Mouse (Mus musculus) heart, embryonic 14.5 days (tissue): ENCODE data around the gene Tinf2. TPM values are rescaled to one million over a fixed set of nuclear protein-coding genes. Genes with fewer than 3 reads are reported as not detected.

Source experiments
- ATAC-seq: fragments of 200-750 bp; cut with Nextera tagmentation; 2 replicates; pipeline ENCODE4 v1.8.0; 2017; ENCODE audit warnings: low read depth, moderate TSS enrichment; ENCODE audit not compliant: insufficient number of reproducible peaks, insufficient read depth, low FRiP score
- H3K27ac ChIP-seq, 2 experiments: fragments of 200-500 bp in 1 of 2; fragments of 300-500 bp in 1 of 2; sonication (generic) in 1 of 2; replicated peaks in 1 of 2; 2 replicates each; pipeline ENCODE4 v1.5.1; 2012 to 2014; ENCODE audit warnings: low read depth in 2 of 2, low read length in 2 of 2, control low read depth in 1 of 2, mild to moderate bottlenecking in 1 of 2, mixed read lengths in 1 of 2; ENCODE audit not compliant: control insufficient read depth in 1 of 2, insufficient read depth in 1 of 2
- H3K27me3 ChIP-seq: fragments of 300-500 bp; sonication (generic); 2 replicates; pipeline ENCODE4 v1.6.1; 2014; ENCODE audit warnings: mild to moderate bottlenecking, low read length, control low read depth; ENCODE audit not compliant: control insufficient read depth, insufficient read depth
- H3K36me3 ChIP-seq: fragments of 300-500 bp; sonication (generic); 2 replicates; pipeline ENCODE4 v1.6.1; 2014; ENCODE audit warnings: mild to moderate bottlenecking, control low read depth, low read length, mixed read lengths; ENCODE audit not compliant: control insufficient read depth, insufficient read depth
- H3K4me1 ChIP-seq, 2 experiments: fragments of 200-500 bp in 1 of 2; fragments of 300-500 bp in 1 of 2; sonication (generic) in 1 of 2; 2 replicates each; pipeline ENCODE4 v1.6.1; 2012 to 2014; ENCODE audit warnings: low read length in 2 of 2, control low read depth in 1 of 2, mixed read lengths in 1 of 2; ENCODE audit not compliant: control insufficient read depth in 2 of 2, insufficient read depth in 2 of 2
- H3K4me2 ChIP-seq: fragments of 300-500 bp; sonication (generic); 2 replicates; pipeline ENCODE4 v1.6.1; 2014; ENCODE audit warnings: mild to moderate bottlenecking, low read length
- H3K4me3 ChIP-seq, 2 experiments: fragments of 200-500 bp in 1 of 2; fragments of 300-500 bp in 1 of 2; sonication (generic) in 1 of 2; 2 replicates each; pipeline ENCODE4 v1.5.1; 2012 to 2014; ENCODE audit warnings: low read length in 2 of 2, mild to moderate bottlenecking in 2 of 2, control low read depth in 1 of 2, low read depth in 1 of 2, moderate library complexity in 1 of 2; ENCODE audit not compliant: control insufficient read depth in 1 of 2, insufficient read depth in 1 of 2
- H3K9ac ChIP-seq: fragments of 300-500 bp; sonication (generic); 2 replicates; pipeline ENCODE4 v1.6.1; 2014; ENCODE audit warnings: mild to moderate bottlenecking, low read length
- H3K9me3 ChIP-seq: fragments of 300-500 bp; sonication (generic); 2 replicates; pipeline ENCODE4 v1.6.1; 2016; ENCODE audit warnings: low read length, control low read depth; ENCODE audit not compliant: control insufficient read depth
- WGBS: fragments of 180-500 bp; shearing (Covaris S2); extraction: QIAGEN DNeasy Blood & Tissue Kit; methylation state at CpG from one replicate; pipeline ENCODE4 v1.1.7; 2014; 5-methylcytosine and 5-hydroxymethylcytosine counted together
- polyA plus RNA-seq: library from polyadenylated mRNA; unstranded; fragments of >200 nt; fragmentation: Nextera tagmentation; extraction: Ambion mirVana; gene quantifications from 2 replicates; pipeline ENCODE4 v1.2.1, GENCODE M21; 2014

Tinf2 gene
- polyA plus RNA-seq, 1 experiment from 2014 or later = 28.7 TPM

DNA sequence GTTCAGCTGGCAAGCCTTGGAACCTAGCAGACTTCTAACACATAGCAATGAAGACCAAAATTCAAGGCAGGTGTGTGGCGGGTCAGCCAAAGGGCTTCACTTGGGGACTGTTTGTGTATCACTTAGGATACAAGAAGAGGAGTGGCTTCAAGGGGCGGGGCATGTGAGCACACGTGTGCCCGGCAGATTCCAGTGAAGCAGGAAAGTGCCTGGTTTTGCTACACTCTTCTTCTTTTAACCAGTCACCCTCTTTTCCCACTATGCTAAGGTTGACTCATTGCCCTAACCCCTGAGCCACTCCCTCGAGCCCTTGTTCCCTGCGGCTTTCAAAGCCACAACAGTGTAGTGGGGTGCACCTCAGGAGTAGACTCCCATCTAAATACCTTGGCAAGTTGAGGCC lies 33.3 kb upstream of the Tinf2 start:
- no peak for ATAC-seq
- Histone ChIP-seq H3K4me1 (peaks cover 5 to 11% of the 10 kb centered on the region in 2 experiments; a peak in 2 of 4 replicates), H3K9me3 (no peaks in the 10 kb centered on the region), H3K27me3 (peaks cover 23% of the 10 kb centered on the region; the same call in 1 of the 2 replicates), H3K4me2 (no peak overlapping the region), H3K36me3 (peaks cover 34% of the 10 kb centered on the region), H3K9ac (no peak overlapping the region), H3K4me3 (no peak overlapping the region), H3K27ac (no peak overlapping the region)
- 37% methylated on average over 6 of the region's 6 CpGs for WGBS

DNA sequence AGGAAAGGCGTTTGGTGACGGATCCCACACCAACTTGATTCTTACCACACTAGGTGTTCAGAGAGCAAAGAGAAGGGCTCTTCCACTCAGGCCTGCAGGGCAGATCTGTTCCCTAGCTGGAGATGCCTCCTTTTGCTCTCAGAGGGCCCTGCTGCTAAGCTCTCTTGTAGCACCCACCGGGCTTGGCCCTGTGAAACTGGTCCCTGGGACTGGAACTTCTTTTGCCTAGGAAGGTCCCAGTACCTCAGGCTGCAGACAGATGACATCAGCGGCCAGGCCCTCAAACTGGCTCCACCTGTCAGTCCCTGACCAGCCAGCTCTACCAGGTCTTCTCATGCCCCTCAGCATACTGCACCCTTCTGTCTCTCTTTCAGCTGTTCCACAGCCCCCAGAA lies 32.1 kb upstream of the Tinf2 start, which contains the start of gene Tgm1:
Gene Tgm1, minus strand, starts transcription at position 198 of the 394 bp plus-strand sequence.
- no peak for ATAC-seq
- H3K27me3 ChIP-seq = peaks cover 23% of the 10 kb centered on the region; the same call in 1 of the 2 replicates

DNA sequence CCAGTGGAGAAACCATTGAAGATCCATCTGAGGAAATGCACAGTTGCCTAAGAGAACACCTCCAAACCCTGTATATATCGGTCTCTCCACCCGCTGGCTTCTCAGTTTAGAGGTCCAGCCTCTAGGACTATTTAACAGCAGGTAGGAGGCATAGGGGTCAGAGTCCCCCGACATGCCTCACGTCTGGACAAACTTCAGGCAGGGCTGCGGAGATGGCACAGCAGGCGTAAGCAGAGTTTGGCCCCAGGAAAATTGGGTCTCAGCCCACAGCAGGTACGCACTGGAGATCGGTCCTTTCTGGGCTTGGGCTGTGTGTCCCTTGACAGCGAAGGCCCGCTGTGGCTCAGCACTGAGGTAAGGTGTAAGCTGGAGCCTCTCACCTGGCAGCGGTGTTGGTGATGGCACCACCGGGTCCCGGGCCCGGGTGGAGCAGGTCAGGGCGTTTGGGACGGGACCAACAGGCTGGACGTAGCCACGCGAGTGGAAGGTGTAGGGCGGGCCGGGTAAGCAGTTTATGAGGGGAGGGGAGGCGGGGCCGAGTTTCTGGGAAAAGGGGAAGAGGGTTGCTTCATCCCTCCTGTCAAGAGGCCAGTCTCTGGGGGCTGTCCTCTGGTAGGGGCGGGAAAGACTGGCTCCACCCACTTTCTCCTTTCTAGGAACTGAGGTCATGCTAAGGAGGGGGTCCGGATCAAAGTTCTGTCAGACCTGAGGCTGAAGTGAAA lies 31.5 kb upstream of the Tinf2 start:
- Histone ChIP-seq H3K27ac (no peak overlapping the region), H3K4me3 (peak overlapping the region; percentile 12 to 26; a peak in 2 of 4 replicates), H3K9ac (no peak overlapping the region; the same call in 1 of the 2 replicates), H3K36me3 (peaks cover 17% of the 10 kb centered on the region), H3K9me3 (no peaks in the 10 kb centered on the region), H3K4me2 (peak overlapping the region; percentile 58), H3K27me3 (peaks cover 23% of the 10 kb centered on the region; the same call in 1 of the 2 replicates), H3K4me1 (peaks cover 5 to 11% of the 10 kb centered on the region in 2 experiments; a peak in 2 of 4 replicates)
- ATAC-seq = no peak
- WGBS = 13% methylated on average over 25 of the region's 25 CpGs

More for the DNA sequence above, 32.1 kb upstream of the Tinf2 start, which contains the start of gene Tgm1:
- no peak within 1 kb of the TSS; the same call in 1 of the 2 replicates for H3K9ac ChIP-seq
- no peak within 1 kb of the TSS for H3K27ac ChIP-seq
- H3K36me3 ChIP-seq = peaks cover 22% of the 10 kb centered on the region
- H3K4me3 ChIP-seq = peak within 1 kb of the TSS; percentile 12 to 26; a peak in 2 of 4 replicates
- H3K9me3 ChIP-seq = no peaks in the 10 kb centered on the region
- 22% methylated on average over 4 of the region's 4 CpGs for WGBS
- H3K4me1 ChIP-seq = peaks cover 5 to 11% of the 10 kb centered on the region in 2 experiments; a peak in 2 of 4 replicates
- peak within 1 kb of the TSS; percentile 58 for H3K4me2 ChIP-seq

DNA sequence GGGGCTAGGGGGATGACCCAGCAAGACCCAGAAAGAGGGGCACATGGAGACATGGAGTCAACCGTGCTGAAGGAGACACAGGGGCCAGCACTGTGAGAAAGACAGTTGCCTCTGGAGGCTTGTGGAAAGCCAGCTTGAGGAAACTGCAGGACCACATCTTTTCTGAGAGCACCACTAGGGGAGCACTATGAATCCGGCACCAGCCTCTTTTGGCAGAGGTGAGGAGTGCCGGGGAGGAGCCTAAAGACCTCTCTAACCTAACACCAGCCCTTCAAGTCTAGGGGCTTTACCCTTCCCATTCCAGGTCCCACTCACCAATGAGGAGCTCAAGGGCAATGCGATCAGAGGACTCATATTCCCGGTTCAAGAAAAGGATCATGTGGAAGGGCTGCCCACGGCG lies 30.2 kb upstream of the Tinf2 start:
- no peaks in the 10 kb centered on the region for H3K9me3 ChIP-seq
- no peak overlapping the region for H3K4me3 ChIP-seq
- H3K4me2 ChIP-seq = no peak overlapping the region
- peaks cover 5% of the 10 kb centered on the region for H3K36me3 ChIP-seq
- peaks cover 5 to 11% of the 10 kb centered on the region in 2 experiments; a peak in 2 of 4 replicates for H3K4me1 ChIP-seq
- ATAC-seq = no peak
- peaks cover 23% of the 10 kb centered on the region; the same call in 1 of the 2 replicates for H3K27me3 ChIP-seq
- WGBS = 71% methylated on average over 7 of the region's 7 CpGs
- H3K9ac ChIP-seq = no peak overlapping the region
- H3K27ac ChIP-seq = no peak overlapping the region

DNA sequence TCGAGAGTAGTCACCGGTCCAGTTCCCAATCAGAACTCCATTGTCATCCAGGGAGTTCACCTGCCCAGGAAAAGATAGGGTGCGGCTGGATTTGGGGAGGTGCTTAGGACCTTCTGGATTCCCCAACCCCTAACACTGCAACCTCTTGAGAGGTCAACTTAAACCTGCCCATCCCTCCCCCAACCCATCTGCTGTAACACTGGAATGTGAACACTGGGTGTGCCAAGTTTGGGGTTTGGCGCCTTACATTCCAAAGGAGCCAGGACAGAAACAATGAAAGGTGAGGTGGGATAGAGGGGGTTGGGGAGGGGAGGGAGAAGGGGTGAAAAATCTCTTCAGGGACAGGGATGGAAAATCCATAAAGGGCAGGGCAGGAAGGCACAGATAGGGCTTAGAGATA lies 27.9 kb upstream of the Tinf2 start:
- no peak overlapping the region for H3K27ac ChIP-seq

DNA sequence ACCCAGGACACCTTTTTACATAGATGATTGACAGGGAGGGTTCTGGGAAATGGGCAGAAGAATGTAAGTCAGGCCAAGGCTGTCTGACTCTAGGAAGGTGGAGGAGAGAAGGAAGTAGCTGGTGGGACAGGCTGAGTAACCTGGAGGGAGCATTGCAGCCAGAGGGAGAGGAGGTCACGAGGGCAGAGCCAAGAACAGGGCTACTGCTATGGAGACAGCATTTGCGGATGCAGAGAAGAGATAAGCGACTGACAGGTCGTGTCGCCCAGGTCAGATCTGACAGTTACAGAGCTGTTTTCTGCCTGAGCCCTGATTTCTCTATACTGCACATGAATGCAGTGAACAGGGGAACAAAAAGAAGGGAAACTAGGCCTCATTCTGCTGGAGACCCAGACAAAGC lies 25.8 kb upstream of the Tinf2 start:
- no peaks in the 10 kb centered on the region for H3K9me3 ChIP-seq
- H3K4me2 ChIP-seq = no peak overlapping the region
- no peak overlapping the region for H3K4me3 ChIP-seq
- no peaks in the 10 kb centered on the region; a peak in 1 of 4 replicates for H3K4me1 ChIP-seq
- H3K36me3 ChIP-seq = no peaks in the 10 kb centered on the region
- 55% methylated on average over 5 of the region's 5 CpGs for WGBS
- no peak for ATAC-seq
- H3K27me3 ChIP-seq = peaks cover 11% of the 10 kb centered on the region; the same call in 1 of the 2 replicates
- H3K9ac ChIP-seq = no peak overlapping the region
- H3K27ac ChIP-seq = no peak overlapping the region

More for the DNA sequence above, 27.9 kb upstream of the Tinf2 start:
- WGBS = 77% methylated on average over 4 of the region's 4 CpGs
- no peak for ATAC-seq
- Histone ChIP-seq H3K9me3 (no peaks in the 10 kb centered on the region), H3K27me3 (peaks cover 23% of the 10 kb centered on the region; the same call in 1 of the 2 replicates), H3K9ac (no peak overlapping the region), H3K36me3 (no peaks in the 10 kb centered on the region), H3K4me1 (peaks cover 5 to 11% of the 10 kb centered on the region in 2 experiments; a peak in 2 of 4 replicates), H3K4me3 (no peak overlapping the region), H3K4me2 (no peak overlapping the region)

DNA sequence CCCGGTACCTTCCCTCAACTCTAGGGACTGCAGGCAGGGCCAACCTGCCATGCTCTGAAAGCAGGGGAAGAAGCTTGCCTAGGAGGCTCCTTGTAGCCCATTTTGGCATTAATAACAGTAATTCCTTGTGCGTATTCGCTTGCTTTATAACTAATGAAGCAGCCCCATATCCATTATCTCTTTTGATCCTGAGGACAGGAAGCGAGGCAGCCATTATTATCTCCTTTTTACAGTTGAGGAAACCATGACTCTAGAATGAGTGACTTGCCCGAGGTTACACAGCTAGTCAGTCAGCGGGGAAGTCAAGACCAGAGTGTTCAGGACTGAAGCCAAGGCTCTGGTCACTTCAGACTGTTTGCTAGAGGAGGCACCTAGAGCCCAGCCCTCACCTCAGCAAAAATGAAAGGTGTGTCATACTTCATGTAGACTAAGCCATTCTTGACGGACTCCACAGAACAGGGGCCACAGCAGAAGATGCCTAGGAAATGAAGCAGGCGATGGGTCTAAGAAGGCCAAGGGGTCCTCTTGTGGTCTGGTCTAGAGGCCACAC lies 24.5 kb upstream of the Tinf2 start:
- ATAC-seq = no peak
- no peaks in the 10 kb centered on the region for H3K27me3 ChIP-seq
- 76% methylated on average over 8 of the region's 8 CpGs for WGBS
- H3K4me2 ChIP-seq = no peak overlapping the region
- H3K27ac ChIP-seq = no peak overlapping the region
- no peaks in the 10 kb centered on the region for H3K9me3 ChIP-seq
- no peak overlapping the region for H3K4me3 ChIP-seq
- H3K36me3 ChIP-seq = no peaks in the 10 kb centered on the region
- H3K4me1 ChIP-seq = no peaks in the 10 kb centered on the region; a peak in 1 of 4 replicates
- no peak overlapping the region for H3K9ac ChIP-seq
